Mouse (Mus musculus) adrenal gland, adult 18-20 months (tissue): ENCODE results near the gene Exd2. TPM values are rescaled to one million over a fixed set of nuclear protein-coding genes. Genes with fewer than 3 reads are reported as not detected.
"Not testable (repeated sequence)": the region's sequence is repeated elsewhere in the genome, so short reads cannot be mapped to it uniquely, and the experiment has no call there.

ENCODE experiments used
- DNase-seq, 2 experiments: peaks; one replicate each; pipeline ENCODE4 v3.0.0; 2021 to 2022; ENCODE audit warnings: low spot score in 2 of 2
- long read RNA-seq, 2 experiments: library from polyadenylated mRNA; stranded (forward); transcript quantifications; one replicate each; pipeline ENCODE4 v2.0.0; 2021
- total RNA-seq, 2 experiments: library from RNA; stranded (reverse); gene quantifications; 1 replicate in 1 of 2; 2 replicates in 1 of 2; pipeline ENCODE4 v1.2.3; 2021

The Exd2 gene
- 10 to 100 TPM; 20.5 to 22.3 TPM for total RNA-seq
- long read RNA-seq, experiment 1, transcript Exd2-201 (9 exons, 3,310 nt): major isoform, 23 of 27 reads
- long read RNA-seq, experiment 1, partial matches to known transcripts: 2 of 27 reads
- long read RNA-seq, experiment 1, other reads (novel, unspliced or antisense): 2 of 27 reads
- long read RNA-seq, experiment 2, full-length matches to known transcripts: 52 of 62 reads
- long read RNA-seq, experiment 2, partial matches to known transcripts: 3 of 62 reads
- long read RNA-seq, experiment 2, other reads (novel, unspliced or antisense): 7 of 62 reads

DNA sequence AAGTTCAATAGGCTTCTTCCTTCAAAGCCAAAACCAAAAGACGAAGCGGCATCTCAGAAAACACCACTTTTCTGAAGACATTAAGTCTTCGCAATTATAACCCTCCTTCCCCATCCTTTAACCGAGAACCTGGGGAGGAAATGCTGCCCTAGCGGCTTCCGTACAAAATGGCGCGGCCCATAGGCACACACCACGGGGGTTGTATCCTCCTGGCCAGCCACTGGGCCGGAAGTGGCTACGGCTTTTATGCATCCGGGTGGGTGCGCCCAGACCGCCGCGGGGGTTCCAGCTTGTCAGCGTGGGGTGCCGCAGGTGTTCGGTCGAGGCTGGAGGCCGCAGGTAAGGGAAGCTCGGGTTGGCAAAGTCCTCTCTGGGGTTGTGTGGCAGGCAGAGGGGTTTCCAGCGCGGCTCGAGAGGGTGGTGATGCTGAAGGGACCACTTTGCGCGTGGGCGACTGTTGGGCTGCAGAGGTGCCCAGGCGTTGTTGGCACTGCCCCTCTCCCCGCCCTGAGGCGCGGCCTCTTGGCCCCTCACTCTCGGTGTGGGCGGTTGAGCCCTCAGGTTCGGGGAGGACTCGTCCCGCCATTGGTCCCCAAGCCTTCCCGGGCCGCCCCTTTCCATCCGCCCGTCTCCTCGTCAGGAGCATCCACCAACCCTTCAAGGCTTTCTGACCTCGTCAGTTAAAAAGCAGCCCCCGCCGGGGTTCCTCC, at the start of gene Exd2:
Exd2 (plus strand) TSS at position 154 of the 710 bp plus-strand sequence.
- peak; percentile 85 to 87 for DNase-seq

DNA sequence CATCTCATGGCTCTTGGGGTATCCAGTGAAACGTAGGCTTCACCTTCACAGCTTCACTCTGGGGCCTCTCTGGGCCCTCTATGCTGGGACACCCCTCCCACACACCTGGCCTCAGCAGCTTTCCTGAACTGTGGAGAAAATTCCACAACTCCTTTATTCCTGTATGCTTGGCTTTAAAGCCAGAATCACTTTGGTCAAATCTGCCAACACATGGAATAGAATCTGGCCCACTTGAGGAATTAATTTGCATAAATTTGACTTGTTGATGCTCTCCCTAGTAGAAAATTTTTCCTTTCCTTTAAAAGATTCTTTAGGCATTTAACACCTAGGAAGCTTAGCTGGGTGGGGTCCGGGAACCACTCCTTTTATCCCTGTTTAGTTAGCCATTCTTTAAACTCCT, 47.8 kb upstream of the Exd2 start:
- no peak for DNase-seq

DNA sequence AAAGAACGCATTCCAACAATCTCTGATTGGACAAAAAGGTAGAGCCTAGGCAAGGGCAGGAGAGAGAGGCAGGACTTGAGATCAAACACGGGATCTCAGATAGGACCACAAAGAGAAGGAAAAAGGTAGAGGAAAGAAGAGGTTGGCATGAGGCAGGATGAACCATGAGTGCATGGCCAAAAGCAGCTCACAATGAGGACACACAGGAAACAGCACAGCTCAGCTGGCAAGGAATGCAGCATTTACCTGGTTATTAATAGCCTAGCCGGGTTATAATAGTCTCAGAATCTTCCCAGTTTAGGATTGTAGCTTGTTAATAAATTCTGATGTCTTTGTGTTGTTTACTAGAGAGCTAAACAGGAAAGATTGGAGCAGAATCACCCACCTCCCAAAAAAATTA, 35.2 kb upstream of the Exd2 start:
- DNase-seq: no peak

DNA sequence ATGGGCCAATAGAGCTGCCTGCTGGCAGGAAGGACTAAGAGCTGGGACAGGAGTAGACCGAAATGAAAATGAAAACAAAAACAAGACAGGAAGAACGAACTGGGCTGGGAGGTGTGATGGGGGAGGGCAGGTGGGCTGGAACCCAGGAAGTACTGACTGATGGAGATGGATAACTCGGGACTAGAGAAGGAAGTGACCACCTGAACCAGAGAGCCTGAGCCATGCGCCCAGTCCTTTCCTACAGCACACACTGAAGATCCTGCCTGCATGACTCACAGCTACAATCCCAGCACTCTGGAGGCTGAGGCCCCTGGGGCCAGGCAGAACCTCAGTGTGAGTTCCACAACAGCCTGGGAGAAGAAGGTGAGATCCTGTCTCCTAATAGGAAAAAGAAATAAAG, 29.6 kb upstream of the Exd2 start:
- peak in 1 of 2 experiments; percentile 23 for DNase-seq

DNA sequence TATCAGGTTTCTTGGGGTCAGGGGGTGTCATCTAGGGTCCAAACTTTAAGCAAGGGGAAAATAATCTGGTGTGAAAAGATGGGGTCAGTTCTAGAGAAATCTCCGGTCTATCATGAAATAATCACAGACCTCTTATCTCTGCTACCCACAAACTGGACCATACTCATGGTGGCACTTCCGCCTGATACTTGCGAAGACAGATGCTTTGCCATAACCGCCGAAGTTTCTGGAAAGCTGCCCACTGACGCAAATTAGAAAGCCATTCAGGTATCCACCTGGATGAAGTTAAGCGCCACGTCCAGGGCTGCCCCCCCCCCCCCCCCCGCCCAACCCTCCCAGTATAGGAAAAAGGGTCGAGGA, 28.3 kb upstream of the Exd2 start:
- DNase-seq: no peak

DNA sequence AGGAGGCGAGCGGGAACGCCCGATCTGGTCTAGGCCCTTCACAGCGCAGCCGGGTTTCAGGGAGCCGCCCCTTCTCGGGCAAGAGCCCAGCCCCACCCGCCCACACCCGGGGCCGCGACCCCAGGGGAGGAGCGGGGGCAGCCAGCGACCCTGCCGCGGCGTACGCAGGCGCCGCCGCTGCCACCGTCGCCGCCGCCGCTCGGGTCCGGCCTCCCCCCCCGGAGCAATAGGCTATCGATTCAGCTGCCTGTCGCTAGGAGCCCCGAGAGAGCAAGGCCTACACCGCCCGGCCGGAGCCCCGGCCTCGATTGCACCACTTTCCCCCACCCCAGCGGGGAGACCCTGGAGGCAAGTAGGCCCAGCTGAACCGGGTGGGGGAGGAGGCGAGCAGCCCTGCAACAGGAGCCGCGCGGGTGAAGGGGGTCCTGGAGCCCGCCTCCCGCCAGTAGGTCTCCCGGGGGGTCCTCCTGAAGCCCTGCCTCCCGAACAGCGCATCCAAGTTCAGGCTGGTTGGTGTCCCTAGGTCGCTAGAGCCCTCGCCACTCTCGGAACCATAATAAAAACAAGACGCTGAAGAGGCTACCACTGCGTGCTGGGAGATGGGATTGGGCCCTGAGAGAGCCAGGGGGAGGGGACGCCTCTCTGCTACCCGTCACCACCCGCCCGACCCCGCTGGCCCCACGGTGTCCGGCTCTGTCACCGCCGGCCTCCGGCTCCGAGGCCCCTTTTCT, 27.8 kb upstream of the Exd2 start:
- DNase-seq: peak; percentile 67 to 71

DNA sequence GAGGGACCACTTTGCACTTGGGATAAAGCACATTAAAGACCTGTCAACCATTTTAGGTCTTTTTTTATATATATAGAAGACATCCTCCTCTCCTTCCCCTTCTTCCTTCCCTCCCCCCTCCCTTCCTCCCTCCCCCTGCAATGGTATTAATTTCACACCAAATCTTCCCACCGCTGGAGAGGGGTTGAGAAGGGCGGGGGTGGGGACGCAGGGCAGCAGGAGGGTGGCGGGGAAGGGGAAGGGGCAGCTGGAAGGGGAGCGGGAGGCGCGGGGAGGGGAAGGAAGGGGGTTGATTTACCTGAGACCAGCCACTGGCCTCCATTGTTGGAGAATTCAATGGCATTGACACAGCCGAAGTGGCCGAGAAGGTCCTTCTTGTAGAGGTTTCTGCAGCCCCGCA, 27.0 kb upstream of the Exd2 start:
- no peak for DNase-seq

DNA sequence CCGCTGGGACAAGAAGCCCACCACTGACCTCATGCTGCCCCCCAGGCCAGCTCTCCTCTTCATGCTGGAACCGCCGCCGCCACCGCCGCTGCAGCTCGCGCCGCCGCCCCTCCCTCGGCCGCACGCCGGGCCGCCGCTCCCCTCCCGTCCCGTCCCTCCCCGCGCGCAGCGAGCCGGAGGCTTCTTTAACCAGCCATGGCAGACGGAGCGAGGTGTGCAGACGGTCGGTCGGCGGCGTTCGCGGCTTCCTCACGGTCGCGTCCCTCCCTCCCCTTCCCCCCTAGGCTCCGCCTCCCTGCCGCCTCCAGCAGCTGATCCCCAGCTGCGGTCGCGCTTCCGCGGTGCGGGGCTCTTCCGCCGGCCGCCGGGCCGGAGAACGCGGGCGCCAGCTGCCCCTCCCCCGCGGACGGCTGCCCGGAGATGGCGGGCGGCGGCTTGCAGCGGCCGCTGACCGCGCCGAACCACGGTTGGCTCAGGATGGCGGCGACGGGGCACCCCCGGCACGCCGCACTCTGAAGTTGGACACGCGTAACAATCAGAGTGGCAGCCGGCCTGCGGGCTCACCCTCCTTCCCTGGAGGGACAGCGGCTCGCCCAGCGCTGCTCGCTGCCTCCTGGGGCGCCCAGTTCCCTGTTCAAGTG, 26.4 kb upstream of the Exd2 start, which contains the start of gene Dcaf5:
Dcaf5 (minus strand) TSS at position 266 of the 641 bp plus-strand sequence.
- DNase-seq: peak; percentile 78 to 83

DNA sequence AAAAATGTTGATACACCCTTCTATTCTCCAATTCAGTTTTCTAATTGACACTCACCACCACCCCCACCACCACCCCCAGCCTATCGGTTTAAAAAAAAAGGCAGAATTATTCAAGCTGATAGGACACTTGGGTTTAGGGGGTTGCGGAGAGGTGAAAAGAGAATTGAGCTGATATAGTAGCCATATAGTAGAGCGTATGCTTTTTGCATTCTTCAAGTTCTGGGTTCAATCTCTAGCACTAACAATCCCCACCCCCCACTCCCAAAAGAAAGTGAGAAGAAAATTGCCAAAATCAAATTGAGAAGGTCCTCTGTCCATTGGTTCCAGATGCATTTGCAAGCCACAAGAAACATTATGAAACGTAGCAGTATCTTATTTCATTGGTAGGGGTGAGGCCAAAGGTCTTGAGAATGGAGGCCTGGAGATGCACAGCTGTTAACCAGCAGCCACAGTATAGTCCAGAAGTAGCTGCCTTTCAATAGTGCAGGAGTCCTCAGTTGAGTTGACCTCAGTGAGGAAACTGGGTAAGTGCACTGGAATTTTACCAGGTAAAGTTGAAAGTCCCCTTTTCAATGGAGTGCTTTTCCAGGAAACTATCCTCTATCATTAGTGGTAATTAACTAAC, 25.7 kb upstream of the Exd2 start:
- no peak for DNase-seq

DNA sequence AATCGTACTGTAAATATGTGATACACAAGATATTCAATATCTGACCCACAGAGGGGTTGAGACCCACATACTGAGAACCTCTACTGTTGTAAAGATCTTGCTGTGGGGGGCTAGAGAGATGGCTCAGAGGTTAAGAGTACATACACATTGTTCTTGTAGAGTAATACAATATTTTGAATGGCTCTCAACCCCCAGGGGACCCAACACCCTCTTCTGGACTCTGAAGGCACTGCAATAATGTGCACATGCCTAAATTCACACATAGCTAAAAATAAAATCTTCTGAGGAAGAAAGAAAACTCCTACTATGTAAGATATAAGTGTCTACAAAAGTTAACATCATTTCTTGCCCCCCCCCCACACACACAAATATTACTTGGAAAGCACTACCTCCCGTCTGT, 21.9 kb upstream of the Exd2 start:
- no peak for DNase-seq

DNA sequence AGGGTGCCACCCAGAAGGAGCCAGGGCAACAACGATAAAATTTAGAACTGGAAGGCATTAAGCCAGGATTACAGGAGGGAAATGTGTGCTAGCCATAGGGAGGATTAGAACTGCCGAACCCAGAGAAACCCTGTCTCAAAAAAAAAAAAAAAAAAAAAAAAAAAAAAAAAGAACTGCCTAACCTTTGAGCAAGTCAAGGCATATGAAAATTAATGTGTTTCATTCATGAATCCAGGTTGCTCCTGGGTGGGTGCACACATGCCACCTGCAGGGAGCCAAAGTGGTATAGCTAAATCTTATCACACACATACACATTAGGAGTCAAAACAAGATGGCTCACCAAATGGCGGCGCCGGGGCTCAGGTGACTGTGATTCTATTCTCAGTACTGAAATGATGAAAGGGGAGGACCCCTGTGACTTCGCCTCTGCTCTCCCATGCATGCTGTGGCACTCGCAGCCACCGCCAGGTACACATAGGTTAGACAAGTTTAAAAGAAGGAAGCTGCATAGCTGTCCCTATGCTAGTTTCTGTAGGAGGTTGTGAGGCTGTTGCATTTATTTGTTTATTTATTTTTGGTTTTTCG, 18.3 kb upstream of the Exd2 start:
- no peak for DNase-seq

DNA sequence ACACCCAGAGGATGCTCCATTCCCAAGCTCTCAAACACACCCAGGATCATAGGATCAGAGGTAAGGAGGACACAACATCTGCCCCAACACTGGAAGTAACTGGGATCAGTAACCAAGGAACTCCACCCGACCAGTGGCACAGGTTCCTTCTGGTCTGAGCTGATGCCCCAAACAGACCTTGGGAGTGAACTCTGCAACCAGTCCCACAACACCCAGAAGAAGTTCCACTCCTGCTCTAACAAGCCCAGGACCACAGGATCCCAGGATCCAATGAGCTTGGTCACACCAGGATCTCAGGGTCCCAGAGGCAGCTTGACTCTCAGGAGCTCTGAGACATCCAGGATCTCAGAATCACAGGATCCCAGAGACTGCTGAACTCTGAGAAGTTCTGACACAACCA, 9.4 kb upstream of the Exd2 start:
- no peak for DNase-seq

DNA sequence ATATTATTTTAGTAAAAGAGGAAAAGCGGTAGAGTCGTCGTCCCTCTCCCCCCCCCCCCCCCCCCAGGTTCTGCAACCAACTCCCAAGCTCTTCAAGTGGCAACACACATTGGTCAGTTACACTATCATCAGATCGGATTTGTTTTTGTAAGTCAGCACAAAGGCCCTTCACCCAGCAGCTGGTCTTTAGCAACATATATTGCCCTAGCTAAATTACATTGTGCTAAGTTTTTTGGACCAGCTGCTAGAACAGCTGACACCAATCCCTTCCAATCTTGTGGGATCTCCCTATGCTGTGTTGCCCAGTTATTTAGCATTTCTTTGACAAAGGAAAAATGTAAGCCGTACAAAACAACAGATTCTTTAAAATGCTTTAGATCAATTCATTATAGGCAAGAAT, 4.9 kb upstream of the Exd2 start:
- DNase-seq: no peak

DNA sequence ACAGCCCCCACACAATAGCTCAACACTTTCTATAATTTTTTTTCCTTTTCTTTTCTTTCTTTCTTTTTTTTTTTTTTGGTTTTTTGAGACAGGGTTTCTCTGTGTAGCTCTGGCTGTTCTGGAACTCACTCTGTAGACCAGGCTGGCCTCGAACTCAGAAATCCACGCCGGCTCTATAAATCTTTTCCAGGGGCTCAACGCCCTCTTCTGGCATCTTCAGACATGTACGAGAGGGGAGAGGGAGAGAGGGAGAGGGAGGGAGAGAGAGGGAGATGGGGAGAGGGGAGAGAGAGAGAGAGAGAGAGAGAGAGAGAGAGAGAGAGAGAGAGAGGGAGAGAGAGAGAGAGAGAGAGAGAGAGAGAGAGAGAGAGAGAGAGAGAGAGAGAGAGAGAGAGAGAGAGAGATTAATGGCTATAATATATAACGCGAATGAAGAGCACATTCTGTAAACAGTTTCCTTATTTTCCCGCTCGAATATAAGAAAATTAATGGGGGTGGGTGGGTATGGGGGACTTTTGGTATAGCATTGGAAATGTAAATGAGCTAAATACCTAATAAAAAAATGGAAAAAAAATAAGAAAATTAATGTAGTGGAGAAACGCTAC, 501 bp upstream of the Exd2 start:
- DNase-seq: not testable (repeated sequence)

DNA sequence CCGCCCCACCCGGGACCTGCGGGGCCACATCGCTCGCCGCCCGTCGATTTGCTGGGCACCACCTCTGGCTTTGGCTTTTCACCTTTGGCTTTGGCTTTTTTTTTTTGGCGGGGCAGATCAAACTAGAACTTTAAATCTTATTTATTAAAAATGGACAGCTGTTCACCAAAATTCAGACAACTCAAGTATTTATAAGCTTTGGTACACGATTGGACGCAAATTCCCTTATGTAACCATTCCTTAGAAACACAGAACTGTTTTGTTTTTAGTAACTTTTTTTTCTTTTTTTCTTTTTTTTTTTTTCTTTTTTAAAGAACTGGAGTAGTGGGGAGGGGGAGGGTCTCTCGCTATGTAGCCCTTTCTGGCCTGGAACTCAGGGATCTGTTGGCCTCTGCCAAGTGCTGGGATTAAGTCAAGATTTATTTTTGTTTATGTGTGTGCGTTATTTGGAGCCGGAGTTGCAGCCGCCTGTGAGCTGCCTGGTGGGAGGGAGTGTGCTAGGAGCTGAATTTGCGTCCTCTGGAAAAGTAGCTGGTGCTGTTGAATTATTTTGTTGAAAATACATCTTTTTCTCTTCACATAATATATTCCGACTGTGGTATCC, 873 bp downstream of the Exd2 start:
- no peak for DNase-seq

DNA sequence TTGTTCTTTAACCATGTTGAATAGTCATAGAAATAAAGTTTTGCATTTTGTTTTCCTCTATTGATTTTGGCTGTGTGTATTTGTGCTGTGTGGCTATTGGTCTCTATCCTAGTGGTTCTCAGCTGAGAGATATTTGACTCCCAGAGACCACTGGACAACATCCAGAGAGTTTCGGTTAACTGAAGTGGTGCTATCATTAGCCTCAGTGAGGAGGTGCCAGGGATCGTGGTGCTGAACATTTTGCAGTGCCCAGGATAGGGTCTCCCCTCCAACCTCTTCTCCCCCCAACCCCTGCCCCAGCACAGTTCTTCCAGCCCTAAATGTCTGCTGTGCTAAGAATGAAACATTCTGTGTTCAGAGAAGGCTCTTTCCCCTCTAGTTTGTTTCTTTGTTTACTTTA, 7.3 kb downstream of the Exd2 start:
- no peak for DNase-seq

DNA sequence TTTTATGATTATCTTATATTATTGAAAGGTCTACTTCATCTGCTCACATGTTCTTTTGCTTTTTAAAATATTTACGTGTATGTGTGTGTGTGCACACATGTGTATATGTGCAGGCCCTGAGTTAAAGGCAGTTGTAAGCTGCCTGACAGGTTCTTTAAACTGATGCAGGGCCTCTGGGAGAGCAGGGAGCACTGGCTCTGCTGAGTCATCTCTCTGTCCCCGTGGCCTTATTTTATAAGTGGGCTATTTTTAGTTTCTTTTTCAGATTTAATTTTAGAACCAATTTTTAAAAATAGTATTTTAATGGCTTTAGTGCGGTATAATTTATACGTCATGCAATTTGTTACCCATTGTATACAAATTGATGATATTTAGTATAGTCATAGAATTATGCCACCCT, 9.0 kb downstream of the Exd2 start:
- no peak for DNase-seq

DNA sequence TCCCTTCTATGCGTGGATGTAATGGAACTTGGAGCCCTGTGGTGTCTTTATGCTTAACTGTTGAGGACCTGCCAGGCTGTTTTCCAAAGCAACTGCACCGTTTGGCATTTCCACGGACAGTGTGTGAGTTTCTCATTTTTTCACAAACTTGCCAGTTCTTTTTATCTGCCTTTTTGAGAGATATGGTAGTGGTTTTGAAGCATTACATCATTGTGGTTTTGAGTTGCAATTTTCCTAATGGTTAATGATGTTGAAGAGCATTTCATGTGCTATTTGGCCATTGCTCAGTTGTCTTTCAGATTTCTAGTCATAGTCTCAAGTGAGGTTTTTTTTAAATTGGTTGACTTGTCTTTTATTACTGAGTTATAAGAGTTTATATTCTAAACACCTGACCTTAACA, 10.8 kb downstream of the Exd2 start:
- no peak for DNase-seq

DNA sequence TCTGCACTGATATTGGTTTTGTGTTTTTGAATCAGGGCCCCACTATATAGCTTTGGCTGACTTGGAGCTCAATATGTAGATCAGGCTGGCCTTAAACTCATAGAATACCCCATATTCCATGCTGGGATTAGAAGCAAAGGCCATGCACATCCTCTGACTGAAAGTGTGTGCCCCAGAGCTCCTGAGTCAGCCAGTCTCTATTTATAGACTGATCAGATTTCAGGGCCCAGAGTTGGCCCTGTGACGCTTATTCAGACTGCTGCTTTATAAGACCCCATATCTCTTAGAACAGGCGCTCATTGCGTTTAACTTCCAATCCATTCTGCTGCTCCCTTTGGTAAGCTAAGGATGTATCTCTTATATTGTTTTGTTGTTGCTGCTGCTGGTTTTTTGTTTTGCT, 17.1 kb downstream of the Exd2 start:
- DNase-seq: no peak

DNA sequence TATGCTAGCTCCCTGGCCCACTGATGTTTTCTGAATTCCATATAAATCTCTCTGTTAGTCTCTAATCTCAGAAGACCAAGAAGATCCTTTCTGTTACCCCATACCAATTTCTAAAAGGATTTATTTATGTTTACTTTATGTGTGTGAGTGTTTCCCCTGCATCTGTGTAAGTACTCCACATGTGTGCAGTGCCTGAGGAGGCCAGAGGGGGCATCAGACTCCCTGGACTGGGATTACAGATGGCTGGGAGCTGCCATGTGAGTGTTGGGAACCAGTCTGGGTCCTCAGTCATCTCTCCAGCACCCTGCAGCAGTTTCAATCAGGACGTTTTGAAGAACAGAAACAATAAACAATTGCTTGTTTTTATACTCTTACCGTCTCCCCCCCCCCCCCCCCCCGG, 20.5 kb downstream of the Exd2 start:
- DNase-seq: no peak
